Comparison of ENCODE assay signal across 27 mouse cellular contexts in the genomic region with DNA sequence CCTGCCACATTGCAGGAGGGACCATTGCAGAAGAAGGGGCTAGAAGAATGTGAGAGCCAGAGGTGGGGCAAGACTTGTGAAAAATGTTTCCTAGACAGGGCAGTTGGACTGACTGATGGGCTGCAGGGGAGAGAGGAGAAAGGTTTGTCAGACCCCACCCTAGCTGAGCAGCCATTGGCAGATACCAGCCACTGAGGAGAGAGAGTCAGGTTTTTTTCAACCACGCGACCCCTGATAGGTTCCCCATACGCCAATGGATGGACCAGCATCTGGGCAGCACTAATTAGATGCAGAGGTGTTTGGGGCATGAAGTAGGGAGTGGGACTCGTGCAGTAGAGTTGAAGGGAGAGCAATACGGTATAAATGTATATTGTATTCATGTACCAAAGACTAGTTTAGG. TPM values are rescaled to one million over a fixed set of nuclear protein-coding genes. Genes with fewer than 3 reads are reported as not detected.
DNase-seq lines count a peak whose midpoint lies in the region; ATAC-seq lines count a peak whose summit lies in the region.
"Had no signal": no experiment of that assay in that cellular context is flagged by ENCODE, and none has a peak within 500 bp of the region (broad histone marks: within the 10 kb centered on the region; RNA-seq: fewer than 3 reads in every experiment).

No protein-coding gene starts in this region.

- WGBS in lung, embryonic 16.5 days: 74% methylated on average over 5 of the region's 5 CpGs
- 38% methylated on average over 5 of the region's 5 CpGs for WGBS in limb, embryonic 12.5 days

- no peak overlapping the region for H3K27ac ChIP-seq in lung, embryonic 16.5 days (ENCODE audit: low read length)
- H3K27ac ChIP-seq in limb, embryonic 12.5 days: no peak overlapping the region
- H3K27ac ChIP-seq: heart, embryonic 10.5 days; heart, embryonic 13.5 days; hindbrain, embryonic 14.5 days had no signal

- H3K9me3 ChIP-seq in lung, embryonic 16.5 days (ENCODE audit: control insufficient read depth, low read length): no peaks in the 10 kb centered on the region
- no peaks in the 10 kb centered on the region for H3K9me3 ChIP-seq in limb, embryonic 12.5 days
- H3K9me3 ChIP-seq: heart, embryonic 10.5 days; heart, embryonic 13.5 days had no signal

- ATAC-seq in lung, embryonic 16.5 days (ENCODE audit: low read depth): 0 out of 2 replicates have a peak, but pooled peaks have one; percentile 15
- ATAC-seq in limb, embryonic 12.5 days (ENCODE audit: insufficient number of reproducible peaks, insufficient read depth, low FRiP score, low TSS enrichment, low read depth): peak; percentile 72
- ATAC-seq: activated CD4-positive, CD25-positive, alpha-beta regulatory T cell, adult 4 months; forebrain, embryonic 14.5 days; forebrain, postnatal 0 days; hindbrain, postnatal 0 days; inflammation-experienced regulatory T-cells, adult 6 months; intestine, embryonic 16.5 days had no signal

- H3K4me3 ChIP-seq in lung, embryonic 16.5 days (ENCODE audit: low read length): no peak overlapping the region
- H3K4me3 ChIP-seq in limb, embryonic 12.5 days (replicated peaks): no peak overlapping the region
- H3K4me3 ChIP-seq: heart, embryonic 10.5 days; heart, embryonic 13.5 days had no signal

- H3K4me1 ChIP-seq in lung, embryonic 16.5 days (replicated peaks; ENCODE audit: control insufficient read depth, insufficient read depth, low read length): no peaks in the 10 kb centered on the region
- H3K4me1 ChIP-seq in limb, embryonic 12.5 days (replicated peaks): peaks cover 31% of the 10 kb centered on the region
- H3K4me1 ChIP-seq: heart, embryonic 10.5 days; heart, embryonic 13.5 days had no signal

- no peaks in the 10 kb centered on the region for H3K36me3 ChIP-seq in lung, embryonic 16.5 days (ENCODE audit: control insufficient read depth, insufficient read depth, low read length)
- H3K36me3 ChIP-seq in limb, embryonic 12.5 days: no peaks in the 10 kb centered on the region
- H3K36me3 ChIP-seq: heart, embryonic 10.5 days; heart, embryonic 13.5 days had no signal

- no peak overlapping the region for H3K4me2 ChIP-seq in lung, embryonic 16.5 days (ENCODE audit: low read depth, low read length)
- no peak overlapping the region for H3K4me2 ChIP-seq in limb, embryonic 12.5 days
- H3K4me2 ChIP-seq: heart, embryonic 13.5 days; hindbrain, embryonic 14.5 days had no signal

- DNase-seq in lung, postnatal 25 days (ENCODE audit: low spot score): no peak
- peak; percentile 37 for DNase-seq in embryo, embryonic 11 days
- peak; percentile 58 for DNase-seq in forelimb bud, embryonic 11.5 days (ENCODE audit: low read depth, low spot score)
- DNase-seq in adrenal gland, adult 8-10 months: no peak
- DNase-seq in adrenal gland, adult 2 months: no peak
- no peak for DNase-seq in heart, adult 8-10 months (ENCODE audit: low spot score)
- DNase-seq: adrenal gland, postnatal 14 days; B cell, adult 2 months; cerebellum, adult 11 months; cerebellum, adult 9-10 months; cerebellum, postnatal 14 days; forebrain, postnatal 0 days; heart, postnatal 14 days; heart, postnatal 4 days; kidney, adult 18-20 months had no signal

- no peak overlapping the region for H3K9ac ChIP-seq in lung, embryonic 16.5 days (ENCODE audit: low read length)
- no peak overlapping the region for H3K9ac ChIP-seq in limb, embryonic 12.5 days (replicated peaks)
- H3K9ac ChIP-seq: forebrain, postnatal 0 days; heart, embryonic 13.5 days; hindbrain, embryonic 14.5 days had no signal

- no peaks in the 10 kb centered on the region for H3K27me3 ChIP-seq in lung, embryonic 16.5 days (ENCODE audit: control insufficient read depth, insufficient read depth, low read depth, low read length)
- H3K27me3 ChIP-seq in limb, embryonic 12.5 days: no peaks in the 10 kb centered on the region
- H3K27me3 ChIP-seq: CH12.LX; heart, embryonic 13.5 days had no signal

RNA-seq across cellular contexts. Expression of a gene that starts 13.7 kb away (rescaled TPM):
- polyA plus RNA-seq in lung, embryonic 16.5 days (2015; fragmentation: Nextera tagmentation; extraction: Ambion mirVana): 5.4 and 5.7 TPM in 2 replicates
- 9.2 and 13.7 TPM in 2 replicates for polyA plus RNA-seq in limb, embryonic 12.5 days (2016; fragmentation: Nextera tagmentation; extraction: Ambion mirVana)
- 10 to 100 TPM; 72.3 to 88.2 (median 80.0) TPM for total RNA-seq in adrenal gland, adult 8-10 months (2022)
- 10 to 100 TPM; 77.5 to 85.2 TPM for total RNA-seq in adrenal gland, adult 2 months (2021)
- 13.6 and 18.6 TPM in 2 replicates for polyA plus RNA-seq in adrenal gland, adult 2 months (2012; rRNA removed)
- 10 to 100 TPM; 54.3 to 61.5 (median 55.4) TPM for total RNA-seq in heart, adult 8-10 months (2022)
- total RNA-seq: MEL had no signal

Comparison
In these comparisons a context has a peak if more than half of its experiments do, and no peak if none do; other contexts are left out.
1. DNase-seq: peak in embryo, embryonic 11 days (single experiment) and forelimb bud, embryonic 11.5 days (single experiment); none in lung, postnatal 25 days (single experiment), adrenal gland, adult 8-10 months (single experiment), adrenal gland, adult 2 months (single experiment) and heart, adult 8-10 months (single experiment).